25 mouse cellular contexts compared by ENCODE assay signal in the genomic region with DNA sequence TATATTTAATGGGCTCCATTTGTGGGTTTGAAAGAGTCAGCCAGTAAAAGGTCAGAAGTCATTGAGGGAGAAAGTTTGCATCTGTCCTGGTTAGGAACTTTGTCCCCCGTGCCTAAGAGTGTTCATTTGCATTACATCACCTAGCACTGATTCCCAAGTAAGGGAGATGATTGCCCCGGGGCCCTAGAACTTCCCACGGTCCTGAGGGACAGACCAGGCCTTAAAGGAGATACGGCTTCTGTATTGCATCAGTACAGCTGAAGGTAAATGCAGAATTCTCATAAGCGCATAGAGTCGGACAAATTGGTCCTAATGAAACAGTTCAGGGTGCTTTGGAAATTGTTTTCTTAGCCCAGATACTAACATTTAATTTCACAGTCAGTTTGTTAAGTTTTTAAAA.
"Had no signal": no experiment of that assay in that cellular context is flagged by ENCODE, and none has a peak within 500 bp of the region (broad histone marks: within the 10 kb centered on the region; RNA-seq: fewer than 3 reads in every experiment).

No protein-coding gene starts in this region.

- H3K4me1 ChIP-seq: heart, embryonic 13.5 days; heart, embryonic 15.5 days; hindbrain, embryonic 13.5 days; kidney, embryonic 15.5 days; limb, embryonic 13.5 days; limb, embryonic 15.5 days had no signal

- H3K27me3 ChIP-seq: heart, embryonic 13.5 days; heart, embryonic 15.5 days; hindbrain, embryonic 13.5 days; hindbrain, embryonic 15.5 days; kidney, embryonic 15.5 days; limb, embryonic 13.5 days; limb, embryonic 15.5 days had no signal

- DNase-seq: gastrocnemius, postnatal 14 days; gastrocnemius, postnatal 36 days; heart, adult 2 months; heart, postnatal 14 days; heart, postnatal 36 days; kidney, adult 11 months; kidney, adult 2 months; kidney, adult 9 months; kidney, postnatal 14 days; kidney, postnatal 36 days; layer of hippocampus, adult 9-11 months; layer of hippocampus, postnatal 36 days; left cerebral cortex, postnatal 4 days had no signal

- H3K4me3 ChIP-seq: heart, adult 2 months; heart, embryonic 13.5 days; heart, embryonic 15.5 days; hindbrain, embryonic 13.5 days; hindbrain, embryonic 15.5 days; kidney, embryonic 15.5 days; limb, embryonic 13.5 days; limb, embryonic 15.5 days had no signal

- H3K9me3 ChIP-seq: heart, embryonic 13.5 days; heart, embryonic 15.5 days; hindbrain, embryonic 13.5 days; hindbrain, embryonic 15.5 days; kidney, embryonic 15.5 days; limb, embryonic 15.5 days had no signal

- ATAC-seq: intestine, embryonic 16.5 days had no signal

- H3K27ac ChIP-seq: heart, adult 2 months; heart, embryonic 13.5 days; heart, embryonic 15.5 days; hindbrain, embryonic 13.5 days; hindbrain, embryonic 15.5 days; hindbrain, postnatal 0 days; kidney, embryonic 15.5 days; kidney, postnatal 0 days; limb, embryonic 13.5 days; limb, embryonic 15.5 days; liver, embryonic 14.5 days had no signal

- H3K4me2 ChIP-seq: heart, embryonic 11.5 days; heart, embryonic 13.5 days; heart, embryonic 15.5 days; hindbrain, embryonic 13.5 days; hindbrain, embryonic 15.5 days; kidney, embryonic 15.5 days; limb, embryonic 13.5 days; limb, embryonic 15.5 days had no signal

- H3K9ac ChIP-seq: heart, embryonic 13.5 days; heart, embryonic 15.5 days; hindbrain, embryonic 13.5 days; hindbrain, embryonic 15.5 days; kidney, embryonic 15.5 days; limb, embryonic 13.5 days; limb, embryonic 15.5 days; liver, embryonic 14.5 days had no signal
